Mouse (Mus musculus) c-Kit-negative CD71-positive TER-119-positive erythroid progenitor cells, embryonic 14.5 days (primary cell): ENCODE measurements around the gene Gpr158.
"Not testable (repeated sequence)": the region's sequence is repeated elsewhere in the genome, so short reads cannot be mapped to it uniquely, and the experiment has no call there.

Experiments
- DNase-seq: peaks from one replicate; pipeline ENCODE4 v3.0.0-alpha.2; 2013; ENCODE audit warnings: low read depth, low spot score

Gpr158 gene

GRCm38 (mm10) chr2:21367345-21368111 is at the start of gene Gpr158:
Gene Gpr158 (plus strand): TSS chr2:21367542.
- no peak for DNase-seq

- no peak for DNase-seq
Measured at GRCm38 (mm10) chr2:21343821-21344220, 23.5 kb upstream of the Gpr158 start.

DNA sequence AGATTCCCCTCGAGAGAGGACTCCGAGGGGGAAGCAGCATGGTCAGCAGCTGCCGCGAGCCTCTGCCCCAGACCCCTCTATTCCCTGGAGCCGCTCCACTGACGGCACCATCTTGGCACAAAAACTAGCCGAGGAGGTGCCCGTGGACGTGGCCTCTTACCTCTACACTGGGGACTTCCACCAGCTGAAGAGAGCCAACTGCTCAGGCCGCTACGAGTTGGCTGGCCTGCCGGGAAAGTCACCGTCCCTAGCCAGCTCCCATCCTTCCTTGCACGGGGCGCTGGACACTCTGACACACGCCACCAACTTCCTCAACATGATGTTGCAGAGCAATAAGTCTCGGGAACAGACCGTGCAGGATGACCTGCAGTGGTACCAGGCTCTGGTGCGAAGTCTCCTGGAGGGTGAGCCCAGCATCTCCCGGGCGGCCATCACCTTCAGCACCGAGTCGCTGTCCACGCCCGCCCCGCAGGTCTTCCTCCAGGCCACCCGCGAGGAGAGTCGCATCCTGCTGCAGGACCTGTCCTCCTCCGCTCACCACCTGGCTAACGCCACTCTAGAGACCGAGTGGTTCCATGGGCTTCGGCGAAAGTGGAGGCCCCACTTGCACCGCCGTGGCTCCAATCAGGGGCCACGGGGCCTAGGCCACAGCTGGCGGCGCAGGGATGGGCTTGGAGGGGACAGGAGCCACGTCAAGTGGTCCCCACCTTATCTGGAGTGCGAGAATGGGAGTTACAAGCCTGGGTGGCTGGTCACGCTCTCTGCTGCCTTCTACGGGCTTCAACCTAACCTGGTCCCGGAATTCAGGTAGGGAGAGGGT is 1.2 kb downstream of the Gpr158 start:
- DNase-seq: no peak

DNA sequence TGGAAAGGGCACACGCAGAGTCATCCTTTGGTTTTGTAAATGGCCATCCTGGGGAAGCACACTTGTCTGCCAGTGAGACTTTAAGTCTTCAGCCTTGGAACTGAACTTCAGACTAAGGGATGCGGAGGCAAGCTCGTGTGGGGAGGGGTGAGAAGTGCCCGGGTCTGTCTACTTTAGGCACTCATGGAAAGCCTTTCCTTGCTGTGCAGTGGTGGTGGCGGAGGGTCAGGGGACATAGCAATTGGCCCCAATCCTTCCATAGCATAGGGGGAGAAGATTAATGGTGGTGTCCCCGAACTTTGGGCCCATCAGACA is 1.8 kb downstream of the Gpr158 start:
- no peak for DNase-seq

DNA sequence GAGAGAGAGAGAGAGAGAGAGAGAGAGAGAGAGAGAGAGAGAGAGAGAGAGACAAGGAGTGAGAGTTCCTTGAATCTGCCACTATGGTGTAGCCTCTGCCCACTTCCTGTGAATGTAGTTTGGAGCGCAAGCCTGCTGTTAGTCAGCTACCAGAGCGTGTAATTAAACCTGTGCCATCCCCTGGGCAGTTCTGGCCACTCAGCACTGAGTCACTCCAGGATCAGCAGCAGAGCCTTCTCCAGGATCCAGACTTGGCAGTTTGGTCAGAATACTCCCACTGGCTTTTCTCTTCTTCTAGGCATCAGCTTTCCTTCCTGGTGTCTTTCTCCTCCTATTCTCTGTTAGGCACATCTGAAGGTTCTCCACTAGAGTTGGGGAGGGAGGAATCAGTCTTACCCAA is 2.2 kb downstream of the Gpr158 start:
- DNase-seq: no peak

DNA sequence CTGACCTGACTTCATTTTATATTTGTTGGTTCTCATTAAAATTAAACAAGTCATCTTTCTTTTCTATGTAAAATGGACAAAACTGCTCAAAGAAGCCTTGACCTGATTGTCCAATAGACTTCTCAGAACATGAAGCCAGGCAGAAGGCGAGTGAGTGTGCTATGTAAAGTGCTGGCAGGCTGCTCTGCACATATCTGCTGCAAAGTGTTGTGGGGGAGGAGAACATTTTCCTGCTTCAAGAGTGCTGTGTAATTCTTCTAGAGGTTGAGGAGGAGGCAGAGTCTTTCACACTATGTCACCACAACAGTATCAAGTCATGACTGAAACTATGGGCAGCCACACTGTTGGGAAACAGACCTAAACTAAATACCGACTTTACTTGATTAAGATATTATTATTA is 12.2 kb downstream of the Gpr158 start:
- no peak for DNase-seq

DNA sequence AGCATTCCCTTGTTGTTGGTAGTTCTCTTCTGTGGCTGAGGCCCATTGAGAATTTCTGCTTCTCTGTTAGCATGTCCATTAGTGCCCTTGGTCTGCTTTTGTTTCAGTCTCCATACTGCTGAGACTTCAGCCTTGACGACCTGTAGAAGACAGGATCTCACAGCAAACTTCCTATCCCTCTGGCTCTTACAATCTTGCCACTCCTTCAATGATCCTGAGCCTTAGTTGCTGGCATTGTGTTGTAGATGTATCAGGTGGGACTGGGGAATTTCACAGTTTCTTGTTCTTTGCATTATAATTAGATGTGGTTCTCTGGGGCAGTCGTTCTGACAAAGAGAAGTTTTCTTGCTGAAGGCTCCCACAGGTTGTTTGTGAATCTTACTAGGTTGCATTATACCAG is 25.4 kb downstream of the Gpr158 start:
- DNase-seq: no peak

- no peak for DNase-seq
Measured at GRCm38 (mm10) chr2:21397347-21397746, 30.0 kb downstream of the Gpr158 start.

GRCm38 (mm10) chr2:21399657-21400056 is 32.3 kb downstream of the Gpr158 start:
- no peak for DNase-seq

DNA sequence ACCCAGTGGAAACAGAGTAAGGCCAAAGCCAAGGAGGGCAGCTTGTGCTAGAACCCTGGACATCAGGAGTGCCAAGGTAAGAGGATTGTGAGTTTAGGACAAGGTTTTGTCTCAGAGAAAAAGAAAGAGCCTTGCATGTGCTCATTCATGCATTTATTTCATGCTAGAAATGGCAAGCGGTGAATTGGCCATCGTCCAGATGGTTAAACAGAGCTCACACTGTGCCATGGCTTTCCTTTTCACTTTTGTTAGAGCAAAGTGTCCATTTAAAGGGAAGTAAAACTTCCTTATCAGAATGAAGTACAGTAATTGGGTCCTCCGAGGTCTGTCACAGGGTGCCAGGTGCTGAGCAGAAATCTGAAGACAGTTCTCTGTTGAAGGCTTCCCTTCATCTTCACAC is 38.3 kb downstream of the Gpr158 start:
- no peak for DNase-seq

DNA sequence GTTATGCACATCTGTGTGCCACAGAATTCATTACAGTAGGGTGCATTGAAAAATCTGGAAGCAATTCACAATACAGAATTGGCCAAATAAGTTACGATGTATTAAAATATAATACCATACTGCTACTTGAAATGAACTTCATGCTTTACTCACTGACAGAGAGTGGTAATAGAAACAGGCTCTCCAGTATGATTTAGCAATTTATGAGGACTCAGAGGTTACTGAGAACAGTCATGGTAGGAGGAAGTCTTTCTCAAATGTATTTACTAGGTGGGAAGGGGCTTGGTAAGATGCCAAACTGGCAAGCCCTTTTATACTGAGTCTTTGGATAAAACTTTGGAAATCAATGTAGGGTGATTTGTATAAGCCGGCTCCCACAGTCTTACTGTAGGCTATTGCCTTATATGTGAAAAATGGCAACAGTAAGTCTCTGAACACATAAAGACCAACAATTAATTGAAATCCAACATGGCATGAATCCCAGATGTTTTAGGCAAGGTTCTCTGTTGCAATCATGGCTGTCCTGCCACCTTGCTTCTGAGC is 40.2 kb downstream of the Gpr158 start:
- no peak for DNase-seq

- no peak for DNase-seq
Measured at GRCm38 (mm10) chr2:21408821-21409220, 41.5 kb downstream of the Gpr158 start.

GRCm38 (mm10) chr2:21430288-21430687 is 62.9 kb downstream of the Gpr158 start:
- no peak for DNase-seq

- DNase-seq: no peak
Measured at GRCm38 (mm10) chr2:21431182-21431581, 63.8 kb downstream of the Gpr158 start.

GRCm38 (mm10) chr2:21439626-21440025 is 72.3 kb downstream of the Gpr158 start:
- no peak for DNase-seq

- DNase-seq: not testable (repeated sequence)
Measured at GRCm38 (mm10) chr2:21460606-21461005, 93.3 kb downstream of the Gpr158 start.

GRCm38 (mm10) chr2:21474957-21475356 is 107.6 kb downstream of the Gpr158 start:
- no peak for DNase-seq

DNA sequence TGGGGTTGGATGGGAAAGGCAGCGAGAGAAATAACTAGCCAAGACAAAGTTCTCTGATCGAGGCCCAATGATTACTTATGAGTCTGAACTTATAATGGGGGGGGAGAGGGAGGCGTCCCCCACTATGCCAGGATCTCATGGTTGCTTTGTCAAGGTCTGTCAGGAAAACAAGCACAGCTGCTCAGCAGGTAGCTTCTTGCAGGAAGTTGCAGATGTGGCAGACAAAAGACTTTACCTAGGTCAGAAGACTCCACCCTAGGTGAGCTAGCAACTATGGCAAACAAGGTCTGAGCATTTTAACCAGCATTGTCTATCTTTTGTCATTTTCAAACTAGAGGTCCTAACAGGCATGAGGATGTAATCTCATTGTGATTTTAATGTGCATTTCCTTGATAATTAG is 129.5 kb downstream of the Gpr158 start:
- no peak for DNase-seq

DNA sequence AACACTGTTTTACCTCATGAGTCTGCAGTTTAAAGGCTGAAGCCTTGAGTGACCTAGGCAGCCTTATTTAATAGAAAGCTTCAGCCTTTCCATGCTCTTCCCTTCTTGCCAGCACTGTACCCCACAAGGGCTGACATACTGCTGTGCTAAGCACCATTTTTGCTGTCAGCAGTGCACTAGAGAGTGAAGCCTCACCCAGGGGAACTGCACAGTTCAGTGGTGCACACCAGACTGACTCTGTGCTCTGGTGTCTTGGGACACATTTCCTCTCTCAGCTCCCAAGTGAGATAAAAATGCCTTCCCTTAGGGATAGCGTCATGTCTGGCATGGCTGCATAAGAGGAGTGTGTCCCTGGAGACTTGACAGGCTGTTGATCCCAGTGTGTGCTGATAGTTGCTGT is 130.6 kb downstream of the Gpr158 start:
- no peak for DNase-seq

DNA sequence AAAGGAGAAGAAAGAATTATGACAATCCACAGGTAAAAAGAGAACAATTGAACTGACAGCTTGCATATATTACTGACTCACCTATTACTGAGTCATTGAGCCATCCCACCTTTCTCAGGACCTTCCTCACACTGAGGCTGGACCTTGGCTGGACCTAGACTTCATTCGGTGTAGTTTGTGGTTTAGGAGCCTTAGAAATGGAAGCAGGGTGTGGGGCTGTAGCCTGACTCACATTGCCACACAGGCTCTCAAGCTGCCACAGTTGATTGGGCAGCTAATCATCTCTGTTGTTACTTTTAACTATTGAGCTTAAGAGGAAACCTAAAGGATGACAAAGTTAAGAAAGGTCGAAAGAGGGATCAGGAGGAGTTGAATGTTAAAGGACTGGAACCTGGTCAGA is 132.1 kb downstream of the Gpr158 start:
- DNase-seq: no peak

DNA sequence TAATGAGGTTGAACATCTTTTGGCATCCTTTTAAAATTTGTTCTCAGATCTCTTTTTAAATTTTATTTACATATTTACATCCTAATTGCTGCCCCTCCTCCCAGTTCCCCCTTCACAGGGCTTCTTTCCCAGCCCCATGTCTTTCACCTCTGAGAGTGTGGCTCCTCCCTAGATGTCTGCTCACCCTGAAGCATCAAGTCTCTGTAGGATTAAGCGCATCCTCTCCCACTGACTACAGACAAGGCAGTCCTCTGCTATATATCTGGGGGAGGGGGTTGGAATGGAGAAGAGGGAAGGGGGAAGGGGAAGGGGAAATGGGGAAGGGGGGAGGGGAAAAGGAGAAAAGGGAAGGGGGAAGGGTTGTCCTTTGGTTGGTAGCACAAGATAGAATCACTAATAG is 140.1 kb downstream of the Gpr158 start:
- no peak for DNase-seq

- no peak for DNase-seq
Measured at GRCm38 (mm10) chr2:21530750-21531149, 163.4 kb downstream of the Gpr158 start.

DNA sequence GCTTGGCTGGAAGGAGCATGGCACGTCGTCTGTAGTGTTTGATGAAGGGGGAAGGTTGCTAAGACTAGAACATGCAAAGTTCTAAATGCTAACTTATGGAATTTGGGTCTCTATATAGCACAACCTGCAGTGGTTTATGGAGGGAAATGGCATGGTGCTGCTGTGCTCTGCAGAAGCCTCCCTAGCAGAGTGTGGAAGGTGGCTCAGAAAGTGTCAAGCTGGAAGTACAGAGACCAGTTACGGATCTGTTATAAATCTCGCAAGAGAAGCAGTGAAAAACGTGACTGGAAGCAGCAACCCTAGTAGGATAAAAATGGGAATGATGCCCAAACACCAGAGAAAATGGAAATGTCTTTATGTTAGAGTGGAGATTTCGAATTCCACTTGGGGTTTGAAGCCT is 251.8 kb downstream of the Gpr158 start:
- no peak for DNase-seq
